Mouse (Mus musculus) 3134 (cell line): ENCODE results near the gene Copa.

ENCODE experiments used
- DNase-seq: peaks from one replicate; pipeline ENCODE4 v3.0.0-alpha.2; 2011; ENCODE audit warnings: low spot score; ENCODE audit not compliant: insufficient read length; ENCODE audit errors: extremely low read depth

The Copa gene

GRCm38 (mm10) chr1:172082101-172082898 is at the start of gene Copa, which contains the start of gene Ncstn:
Gene Copa (plus strand): TSS chr1:172082529.
Gene Ncstn (minus strand): TSS chr1:172082795.
- DNase-seq: peak; percentile 92

- DNase-seq: no peak
Measured at GRCm38 (mm10) chr1:172046410-172046809, 35.9 kb upstream of the Copa start.

- DNase-seq: peak; percentile 45
Measured at GRCm38 (mm10) chr1:172046938-172047337, 35.4 kb upstream of the Copa start.

GRCm38 (mm10) chr1:172048241-172048734 is 34.0 kb upstream of the Copa start:
- DNase-seq: no peak

GRCm38 (mm10) chr1:172049131-172049782 is 33.1 kb upstream of the Copa start:
- DNase-seq: no peak

- no peak for DNase-seq
Measured at GRCm38 (mm10) chr1:172052766-172053279, 29.5 kb upstream of the Copa start.

- DNase-seq: no peak
Measured at GRCm38 (mm10) chr1:172053541-172054440, 28.5 kb upstream of the Copa start.

- no peak for DNase-seq
Measured at GRCm38 (mm10) chr1:172056251-172056650, 26.1 kb upstream of the Copa start.

GRCm38 (mm10) chr1:172057491-172057921 is 24.8 kb upstream of the Copa start, which contains the start of gene Nhlh1:
Gene Nhlh1 (minus strand): TSS chr1:172057573.
- DNase-seq: no peak

GRCm38 (mm10) chr1:172058321-172058720 is 24.0 kb upstream of the Copa start:
- DNase-seq: no peak

GRCm38 (mm10) chr1:172058874-172059273 is 23.5 kb upstream of the Copa start:
- DNase-seq: no peak

GRCm38 (mm10) chr1:172060659-172061058 is 21.7 kb upstream of the Copa start:
- DNase-seq: no peak

- DNase-seq: no peak
Measured at GRCm38 (mm10) chr1:172061217-172061616, 21.1 kb upstream of the Copa start.

GRCm38 (mm10) chr1:172062101-172062500 is 20.2 kb upstream of the Copa start:
- DNase-seq: no peak

- DNase-seq: no peak
Measured at GRCm38 (mm10) chr1:172063291-172064023, 18.9 kb upstream of the Copa start.

- no peak for DNase-seq
Measured at GRCm38 (mm10) chr1:172064613-172065141, 17.7 kb upstream of the Copa start.

- DNase-seq: no peak
Measured at GRCm38 (mm10) chr1:172070227-172070626, 12.1 kb upstream of the Copa start.

- no peak for DNase-seq
Measured at GRCm38 (mm10) chr1:172071556-172071955, 10.8 kb upstream of the Copa start.

GRCm38 (mm10) chr1:172072604-172073003 is 9.7 kb upstream of the Copa start:
- no peak for DNase-seq

GRCm38 (mm10) chr1:172077981-172078380 is 4.3 kb upstream of the Copa start:
- no peak for DNase-seq
